Mouse (Mus musculus) urinary bladder, postnatal 10 days (tissue): Measurements from ENCODE around the gene Lysmd1.
"Not testable (repeated sequence)": the region's sequence is repeated elsewhere in the genome, so short reads cannot be mapped to it uniquely, and the experiment has no call there.

ENCODE experiments used
- DNase-seq: peaks from one replicate; pipeline ENCODE4 v3.0.0; 2022; ENCODE audit warnings: low spot score

The Lysmd1 gene

DNA sequence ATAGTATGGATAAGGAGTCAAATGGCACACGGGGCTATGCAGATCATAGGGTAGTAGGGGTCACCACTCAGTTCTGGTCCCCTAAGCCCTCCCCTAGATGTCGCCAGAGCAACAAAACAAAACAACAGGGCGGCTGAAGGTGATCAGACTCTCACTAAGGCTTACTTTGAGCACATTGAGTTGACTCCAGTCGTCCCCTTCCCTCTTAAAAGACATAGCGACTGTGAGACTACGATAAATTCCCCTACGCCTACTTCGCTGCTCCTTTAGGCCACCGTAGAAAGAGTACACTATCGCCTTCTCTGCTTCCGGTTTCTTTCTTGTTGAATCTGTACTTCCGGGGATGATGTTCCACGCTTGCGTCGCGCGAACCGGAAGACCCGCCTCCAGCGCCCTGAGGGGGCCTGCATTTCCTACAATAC, at the start of gene Lysmd1, which contains the start of gene Scnm1:
Lysmd1 (plus strand) TSS at position 409 of the 422 bp plus-strand sequence.
Scnm1 (minus strand) TSS at position 332 of the 422 bp plus-strand sequence.
- DNase-seq = no peak

DNA sequence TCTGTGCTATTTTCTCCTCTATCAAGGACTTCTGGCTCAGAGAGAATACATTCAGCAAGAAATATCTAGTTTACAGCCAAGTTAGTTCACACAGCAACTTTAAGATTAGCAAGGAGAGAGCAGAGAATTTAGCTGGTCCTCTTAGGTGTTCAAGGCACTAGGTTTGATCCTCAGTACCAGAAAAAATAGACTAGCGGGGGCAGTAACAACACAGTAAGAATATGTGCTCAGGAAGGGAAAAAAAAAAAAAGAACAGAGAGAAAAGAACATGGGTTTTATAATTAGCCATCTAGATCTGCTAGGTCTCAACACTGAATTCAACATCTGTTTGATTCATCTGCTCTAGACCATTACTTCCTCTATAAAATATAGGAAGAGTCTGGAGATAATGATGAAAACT, 45.8 kb upstream of the Lysmd1 start:
- no peak for DNase-seq

DNA sequence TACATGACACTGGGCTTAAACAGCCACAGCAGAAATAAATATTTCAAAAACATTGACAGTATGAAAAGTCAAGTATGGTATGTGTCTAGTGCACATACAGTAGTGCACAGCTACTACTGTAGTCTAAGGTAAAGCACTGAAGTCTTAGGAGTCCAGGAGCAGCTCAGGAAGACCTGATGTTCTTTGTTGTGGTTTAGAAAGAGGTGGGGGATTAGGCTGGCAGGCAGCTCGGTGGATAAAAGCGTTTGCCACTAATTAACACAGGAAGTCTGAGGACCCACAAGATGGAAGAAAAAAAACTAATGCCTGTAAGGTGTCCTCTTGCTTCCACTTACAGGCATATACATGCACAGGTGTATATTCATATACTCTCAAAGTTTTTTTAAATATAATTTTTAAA, 33.0 kb upstream of the Lysmd1 start:
- DNase-seq = no peak

DNA sequence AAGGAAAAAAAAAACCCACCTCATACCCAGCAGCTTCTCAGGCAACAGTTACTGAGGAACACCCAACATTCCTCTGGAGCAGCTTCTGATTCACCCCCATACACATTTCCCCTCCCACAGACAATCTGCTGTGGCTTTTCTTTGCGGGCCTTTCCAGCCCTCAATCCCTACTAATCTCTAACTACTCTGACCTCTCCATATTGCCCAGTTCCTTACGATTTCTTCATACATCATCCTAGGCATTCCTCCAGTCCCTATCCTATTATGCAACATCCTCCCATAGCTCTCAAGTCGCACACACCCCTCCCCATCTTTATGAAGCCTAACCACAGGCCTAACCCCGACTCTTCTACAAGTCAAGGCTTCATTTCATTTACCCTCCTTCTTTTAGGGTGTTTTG, 28.8 kb upstream of the Lysmd1 start:
- DNase-seq = no peak

DNA sequence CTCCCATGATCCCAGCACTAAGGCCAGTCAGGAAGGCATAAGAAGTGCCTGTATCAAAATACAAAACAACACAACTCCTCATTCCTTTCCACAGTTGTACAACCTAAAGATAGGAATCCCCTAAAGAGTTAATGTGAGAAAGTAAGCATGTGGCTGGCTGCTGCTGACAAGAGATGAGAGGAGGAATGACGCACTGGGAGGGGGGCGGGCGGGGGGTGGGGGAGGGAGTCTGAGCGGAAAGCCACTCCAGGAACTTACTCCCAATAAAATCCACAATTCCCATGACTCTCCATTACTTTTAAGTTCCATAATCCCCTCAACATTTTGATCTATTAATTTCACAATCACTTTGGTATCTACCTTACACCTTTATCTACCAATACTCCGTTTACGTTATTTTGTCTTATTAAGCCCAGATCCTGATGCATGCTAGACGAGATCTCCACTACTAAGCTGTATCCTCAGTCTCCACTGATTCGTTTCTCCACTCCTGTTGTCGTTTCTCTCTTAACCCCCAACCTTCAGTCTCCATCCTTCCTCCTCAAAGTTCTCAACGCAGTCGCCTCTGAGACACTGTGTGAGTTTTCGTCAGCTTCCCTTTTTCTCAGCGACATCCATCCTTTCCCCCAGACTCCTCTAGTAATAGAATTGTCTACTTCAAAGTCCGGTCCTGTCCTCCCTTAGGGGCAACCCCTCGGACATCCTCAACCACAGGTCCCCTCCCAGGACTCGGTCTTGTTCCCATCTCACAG, 28.1 kb upstream of the Lysmd1 start:
- DNase-seq = no peak

DNA sequence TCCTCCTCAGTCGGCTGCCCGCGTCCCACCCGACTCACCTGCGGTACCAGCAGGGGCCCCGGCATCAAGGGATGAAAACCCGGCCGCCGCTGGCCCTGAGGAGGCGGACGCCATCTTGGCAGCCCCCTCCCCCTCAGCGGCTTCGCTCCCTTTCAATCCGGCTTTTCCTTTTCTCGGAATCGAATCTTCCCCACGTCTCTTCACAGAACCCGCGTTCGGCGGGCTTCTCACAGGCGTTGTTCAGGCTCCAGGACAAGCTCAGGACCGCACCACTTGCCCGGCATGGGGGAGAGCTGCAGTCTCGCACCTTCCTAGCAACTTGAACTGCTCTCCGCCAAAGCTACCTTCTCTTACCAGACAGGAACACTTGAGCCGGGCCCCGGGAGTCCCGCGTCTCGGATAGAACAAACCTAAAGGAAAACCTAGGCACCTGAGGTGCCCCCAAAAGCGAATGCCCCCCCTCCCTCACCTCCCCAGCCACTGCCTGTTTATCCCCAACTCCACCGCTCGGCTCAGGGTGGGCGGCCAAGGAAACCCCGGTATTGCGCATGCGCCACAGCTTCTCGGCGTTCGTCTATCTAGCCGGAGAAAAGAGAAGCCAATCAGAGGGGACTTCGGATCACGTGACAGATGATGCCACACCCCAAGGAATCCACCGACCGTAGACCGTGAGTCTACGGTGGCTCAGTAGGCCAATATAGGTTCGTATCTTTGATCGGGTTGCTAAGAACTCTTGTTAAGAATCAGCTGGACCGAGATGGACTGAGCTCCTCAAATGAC, 27.4 kb upstream of the Lysmd1 start, which contains the start of gene Pip5k1a:
Pip5k1a (minus strand) TSS at position 593 of the 780 bp plus-strand sequence.
- peak; percentile 93 for DNase-seq

DNA sequence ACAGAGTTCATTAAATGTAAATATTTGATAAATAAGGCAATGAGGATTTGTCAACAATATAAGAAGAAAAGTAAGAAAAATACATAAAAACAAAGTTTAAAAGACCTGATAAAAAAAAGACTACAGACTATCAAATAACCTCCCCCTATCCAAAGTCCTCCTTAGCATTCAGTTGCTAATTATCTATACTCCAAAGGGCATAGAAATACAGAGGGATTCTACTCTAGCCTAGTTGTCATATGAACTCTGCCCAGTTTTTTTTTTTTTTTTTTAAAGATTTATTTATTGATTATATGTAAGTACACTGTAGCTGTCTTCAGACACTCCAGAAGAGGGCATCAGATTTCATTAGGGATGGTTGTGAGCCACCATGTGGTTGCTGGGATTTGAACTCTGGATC, 26.6 kb upstream of the Lysmd1 start:
- DNase-seq = not testable (repeated sequence)

DNA sequence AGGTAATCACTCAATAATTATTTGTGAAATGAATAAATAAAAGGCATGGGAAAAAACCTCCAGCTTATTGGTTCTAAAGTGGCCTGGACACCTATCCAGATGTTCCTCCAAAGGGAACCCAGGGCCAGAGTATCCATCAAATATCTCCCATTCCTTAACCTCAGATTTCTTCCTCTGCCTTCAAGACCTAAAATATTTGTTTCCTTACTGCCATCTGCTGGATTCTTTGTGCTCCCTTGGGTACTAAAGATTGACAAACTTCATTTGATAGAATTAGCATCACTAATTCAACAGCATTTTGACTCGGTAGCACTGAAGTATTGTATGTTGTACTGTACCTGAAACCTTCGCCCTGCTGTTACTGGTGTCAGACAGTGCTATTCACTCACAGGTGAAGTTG, 26.0 kb upstream of the Lysmd1 start:
- no peak for DNase-seq

DNA sequence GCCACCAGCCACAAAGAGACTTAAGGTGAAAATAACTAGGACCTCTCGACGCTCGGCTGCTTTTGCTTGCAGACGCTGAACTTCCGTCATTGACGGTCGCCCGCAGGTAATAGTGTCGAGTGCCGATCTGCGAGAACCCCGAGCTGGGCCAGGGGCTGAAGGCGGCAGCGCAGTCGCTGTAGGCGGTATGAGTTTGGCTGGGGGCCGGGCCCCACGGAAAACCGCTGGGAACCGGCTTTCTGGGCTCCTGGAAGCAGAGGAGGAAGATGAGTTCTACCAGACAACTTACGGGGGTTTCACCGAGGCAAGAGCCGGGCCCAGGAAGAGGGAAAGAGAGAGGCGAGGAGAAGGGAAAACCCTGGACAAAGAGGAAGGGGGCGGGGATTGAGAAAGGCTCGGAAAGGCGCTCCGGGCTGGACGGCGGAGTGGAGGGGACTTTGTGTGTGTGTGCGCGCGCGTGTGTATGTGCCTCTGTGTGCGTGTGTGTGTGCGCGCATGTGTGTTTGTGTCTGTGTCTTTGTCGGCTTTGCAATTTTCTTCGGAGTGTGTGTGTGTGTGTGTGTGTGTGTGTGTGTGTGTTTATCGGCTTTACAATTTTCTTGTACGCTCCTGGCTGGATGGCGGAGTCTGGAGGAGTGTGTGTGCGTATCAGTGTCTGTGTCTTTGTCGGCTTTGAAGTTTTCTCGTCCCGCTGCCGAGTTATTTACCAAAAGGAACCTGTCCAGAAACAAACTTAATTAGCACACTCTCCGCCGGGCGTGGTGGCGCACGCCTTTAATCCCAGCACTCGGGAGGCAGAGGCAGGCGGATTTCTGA, 22.8 kb upstream of the Lysmd1 start, which contains the start of gene Vps72:
Vps72 (plus strand) TSS at position 112 of the 816 bp plus-strand sequence.
- peak; percentile 61 for DNase-seq

DNA sequence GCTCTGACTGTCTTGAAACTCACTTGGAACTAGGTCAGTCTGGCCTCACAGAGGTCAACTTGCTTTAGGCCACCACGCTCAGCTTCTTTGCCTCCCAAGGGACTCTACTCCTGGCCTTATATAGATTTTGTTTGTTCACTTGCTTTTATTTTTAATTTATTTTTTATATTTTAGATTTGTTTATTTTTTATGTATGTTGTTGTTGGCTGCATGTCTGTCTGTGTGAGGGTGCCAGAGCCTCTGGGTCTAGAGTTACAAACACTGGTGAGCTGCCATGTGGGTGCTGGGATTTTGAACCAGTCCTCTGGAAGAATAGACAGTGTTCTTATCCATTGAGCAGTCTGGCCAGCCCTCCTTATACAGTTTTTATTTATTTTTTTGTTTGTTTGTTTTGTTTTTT, 21.1 kb upstream of the Lysmd1 start:
- no peak for DNase-seq

DNA sequence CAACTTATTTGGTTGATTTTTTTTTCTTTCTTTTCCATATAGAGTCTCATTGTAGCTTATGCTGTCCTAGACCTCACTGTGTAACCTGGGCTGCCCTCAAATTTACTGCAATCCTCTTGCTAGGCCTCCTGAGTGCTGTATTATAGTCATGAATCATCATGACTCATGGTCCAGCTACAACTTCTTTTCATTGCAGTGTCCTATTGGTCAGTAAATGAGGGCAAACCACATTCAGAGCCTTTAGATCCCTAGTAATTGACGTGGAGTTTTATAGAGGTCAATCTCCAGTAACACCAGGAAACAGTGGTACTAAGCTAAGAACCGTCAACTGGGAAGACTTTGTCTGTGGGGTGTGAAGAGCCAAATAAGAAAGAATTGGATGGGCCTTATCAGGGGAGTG, 16.1 kb upstream of the Lysmd1 start:
- no peak for DNase-seq

DNA sequence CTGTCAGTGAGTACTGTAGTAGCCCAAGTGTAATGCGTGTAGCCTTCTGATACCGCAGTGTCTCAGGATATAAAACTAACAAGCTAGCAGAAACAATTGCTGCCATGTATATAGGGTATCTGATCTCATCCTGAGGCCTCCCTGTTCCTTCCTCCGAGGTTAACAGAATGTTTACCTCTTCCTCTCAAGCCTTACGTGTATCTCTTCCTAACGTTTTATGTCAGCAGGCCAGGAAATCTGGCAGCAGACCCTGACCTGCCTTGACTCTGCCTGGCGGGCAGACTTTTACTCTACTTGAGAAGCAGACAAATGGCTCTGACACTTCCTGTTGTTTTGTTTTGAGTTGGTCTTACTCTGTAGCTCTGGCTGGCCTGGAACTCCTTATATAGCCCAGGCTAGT, 12.3 kb upstream of the Lysmd1 start:
- no peak for DNase-seq

DNA sequence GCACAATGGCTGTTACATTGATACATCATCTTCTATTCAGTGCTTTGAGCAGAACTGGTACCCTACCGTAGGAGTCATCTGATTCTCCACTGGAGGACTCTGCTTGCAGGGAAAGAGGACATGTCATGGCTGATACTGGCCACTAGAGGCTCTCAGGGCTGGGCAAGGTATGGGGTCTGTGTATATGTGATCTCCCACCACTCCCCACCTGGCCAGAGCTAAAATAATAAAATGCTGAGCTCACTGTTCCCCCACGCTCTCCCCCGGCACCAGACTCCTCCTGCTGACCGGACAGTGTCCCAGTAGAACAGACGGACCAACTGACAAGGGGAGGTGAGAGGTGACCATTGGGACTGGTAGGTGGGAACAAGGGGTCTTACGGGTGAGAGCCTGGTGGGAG, 9.6 kb upstream of the Lysmd1 start, which contains the start of gene Tmod4:
Tmod4 (plus strand) TSS at position 231 of the 400 bp plus-strand sequence.
- DNase-seq = no peak

DNA sequence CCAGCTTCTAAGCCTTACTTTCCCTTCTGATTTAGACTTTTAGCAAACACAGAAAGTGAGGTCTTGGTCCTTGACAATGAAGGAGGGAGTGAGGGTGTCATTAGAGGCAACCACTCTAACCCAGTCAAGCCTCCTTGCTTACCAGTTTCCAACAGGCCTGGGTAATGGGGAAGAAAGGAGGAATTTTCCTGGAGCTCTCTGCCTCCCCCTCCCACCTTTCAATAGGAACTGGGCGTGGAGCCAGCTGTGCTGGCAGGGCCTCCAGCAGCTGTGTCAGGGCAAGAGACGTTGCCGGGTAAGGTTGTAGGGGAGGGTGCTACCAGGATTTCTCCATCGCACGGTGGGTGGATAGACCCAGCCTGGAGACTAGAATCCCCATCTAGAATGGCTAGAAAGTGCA, 8.9 kb upstream of the Lysmd1 start:
- no peak for DNase-seq

DNA sequence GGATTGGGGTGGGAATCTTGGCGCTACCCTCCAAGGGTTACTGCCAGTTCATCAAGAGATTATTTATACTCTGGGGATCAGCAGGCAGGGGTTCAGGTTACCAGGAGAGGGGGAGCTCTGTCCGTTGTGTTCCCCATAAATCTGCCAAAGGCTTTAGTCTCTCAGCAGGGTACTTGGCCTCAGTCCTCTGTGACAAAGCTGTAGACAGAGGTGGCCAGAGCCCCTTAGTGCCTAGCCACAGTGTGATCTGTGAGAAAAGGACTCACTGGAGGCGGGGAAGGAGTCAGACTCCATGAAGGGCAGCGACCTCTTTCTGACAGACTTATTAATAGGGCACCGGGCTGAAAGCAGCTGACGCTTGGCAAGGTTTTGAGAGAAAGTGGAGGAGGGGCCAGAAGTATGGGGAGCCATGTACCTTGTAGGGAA, 4.6 kb upstream of the Lysmd1 start:
- no peak for DNase-seq

DNA sequence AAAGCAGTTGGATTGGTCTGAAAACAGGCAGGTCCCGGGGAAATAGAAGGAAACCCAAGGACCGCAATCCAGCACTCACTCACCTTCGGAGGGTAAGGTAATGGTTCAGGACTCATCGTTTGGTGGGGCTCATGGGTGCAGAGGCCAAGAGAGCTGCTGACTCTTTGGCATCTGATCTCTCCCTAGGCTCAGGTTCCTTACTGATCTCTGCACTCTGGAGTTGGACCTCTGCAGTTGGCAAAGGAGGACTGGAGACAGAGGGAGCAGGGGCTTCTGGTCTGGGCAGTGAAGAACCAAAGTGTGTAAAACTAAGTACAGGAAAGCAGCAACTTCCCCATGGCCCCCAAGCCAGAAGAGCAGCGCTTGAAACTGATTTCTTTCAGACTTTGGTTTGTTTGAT, 3.8 kb upstream of the Lysmd1 start:
- no peak for DNase-seq

DNA sequence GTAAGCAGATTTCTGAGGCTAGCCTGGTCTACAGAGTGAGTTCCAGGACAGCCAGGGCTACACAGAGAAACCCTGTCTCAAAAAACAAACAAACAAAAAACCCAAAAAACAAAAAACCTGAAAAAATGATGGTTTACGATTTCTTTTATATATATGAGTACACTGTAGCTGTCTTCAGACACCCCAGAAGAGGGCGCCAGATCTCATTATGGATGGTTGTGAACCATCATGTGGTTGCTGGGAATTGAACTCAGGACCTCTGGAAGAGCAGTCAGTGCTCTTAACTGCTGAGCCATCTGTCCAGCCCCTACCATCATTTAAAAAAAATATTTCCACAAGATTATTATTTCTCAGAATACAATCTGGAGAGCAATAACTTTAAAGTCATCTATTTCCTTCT, 1.5 kb upstream of the Lysmd1 start:
- DNase-seq = not testable (repeated sequence)

DNA sequence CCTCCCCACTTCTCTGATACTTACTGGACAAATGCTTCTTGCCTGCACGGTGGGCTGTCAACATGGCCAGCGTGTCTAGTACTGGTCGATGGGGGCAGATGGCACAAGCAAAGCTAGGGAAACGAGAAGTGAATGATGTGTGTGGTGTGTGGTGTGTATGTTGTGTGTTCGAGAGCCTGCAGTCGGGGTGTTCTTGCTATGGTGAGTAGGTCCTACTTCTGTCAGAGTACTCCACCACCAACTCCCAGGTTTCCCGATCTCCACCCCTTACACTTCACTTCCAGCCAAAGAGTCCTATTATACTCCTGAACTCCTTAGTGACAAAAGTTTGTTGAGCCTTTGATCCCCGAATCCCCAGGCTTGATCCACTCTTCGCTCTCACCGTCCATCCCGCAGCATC, 712 bp upstream of the Lysmd1 start:
- no peak for DNase-seq

DNA sequence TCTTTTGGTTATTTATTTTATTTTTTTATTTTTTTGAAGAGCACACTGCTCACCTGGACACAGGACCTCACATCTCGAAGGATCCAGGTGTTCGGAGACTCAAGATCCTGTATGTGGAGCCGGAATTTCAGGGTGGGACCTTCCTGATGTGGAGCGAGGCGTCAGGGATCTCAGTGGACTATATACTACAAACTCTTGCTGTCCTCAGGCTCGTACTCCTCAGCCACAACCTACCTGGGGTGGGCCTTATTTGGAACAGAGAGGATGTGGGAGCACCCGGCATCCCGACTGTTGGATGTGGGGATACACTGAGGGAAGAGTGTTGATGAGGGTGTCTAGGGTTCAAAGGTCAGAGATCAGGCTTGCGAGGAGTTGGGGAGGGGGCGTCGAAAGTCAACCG, 245 bp downstream of the Lysmd1 start:
- not testable (repeated sequence) for DNase-seq

DNA sequence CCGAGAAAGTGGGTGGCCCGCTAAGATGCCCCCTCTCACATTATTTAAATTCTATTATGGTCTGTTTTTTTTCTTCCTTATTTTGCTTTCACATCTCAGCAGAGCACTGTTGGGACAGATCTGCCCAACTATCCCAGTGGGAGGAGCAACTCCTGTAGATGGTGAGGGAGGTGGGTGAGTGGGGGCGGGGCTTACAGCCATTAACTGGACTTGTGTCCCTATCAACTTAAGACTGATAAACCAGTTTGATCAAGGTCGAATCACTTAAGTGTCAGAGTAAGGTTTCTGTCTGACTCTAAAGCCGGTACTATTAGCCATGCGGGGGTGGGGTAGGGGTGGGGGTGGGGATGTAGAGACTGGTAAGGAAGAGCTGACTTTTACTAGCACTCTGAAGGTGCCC, 1.1 kb downstream of the Lysmd1 start:
- no peak for DNase-seq

DNA sequence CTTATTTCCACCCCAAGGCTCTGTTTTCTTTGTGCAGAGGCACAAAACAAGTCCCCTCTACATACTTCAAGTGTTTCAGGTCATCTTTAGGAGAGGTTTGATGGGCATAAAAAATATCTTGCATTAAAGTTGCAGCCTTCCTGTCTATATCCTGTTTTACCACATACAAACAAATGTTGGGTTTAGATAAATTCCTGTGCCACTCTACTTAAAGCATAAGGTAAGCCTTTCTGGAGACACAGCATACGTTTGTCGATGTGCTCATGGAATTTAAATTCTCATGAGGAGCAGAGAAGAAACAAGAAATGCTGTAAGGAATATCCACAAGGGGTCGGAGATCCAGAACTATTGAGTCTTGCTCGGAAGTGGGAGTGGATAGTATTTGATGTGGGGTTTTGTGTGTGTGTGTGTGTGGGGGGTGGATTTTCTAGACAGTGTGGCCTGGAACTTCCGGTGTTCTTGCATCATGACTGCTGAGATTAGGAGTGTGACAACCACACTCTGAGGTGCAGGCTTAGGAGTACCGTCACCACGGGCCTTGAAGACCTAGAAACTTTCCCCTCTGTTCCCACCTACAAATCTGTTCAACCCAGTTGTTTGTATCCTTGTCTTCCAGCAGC, 1.7 kb downstream of the Lysmd1 start:
- no peak for DNase-seq

DNA sequence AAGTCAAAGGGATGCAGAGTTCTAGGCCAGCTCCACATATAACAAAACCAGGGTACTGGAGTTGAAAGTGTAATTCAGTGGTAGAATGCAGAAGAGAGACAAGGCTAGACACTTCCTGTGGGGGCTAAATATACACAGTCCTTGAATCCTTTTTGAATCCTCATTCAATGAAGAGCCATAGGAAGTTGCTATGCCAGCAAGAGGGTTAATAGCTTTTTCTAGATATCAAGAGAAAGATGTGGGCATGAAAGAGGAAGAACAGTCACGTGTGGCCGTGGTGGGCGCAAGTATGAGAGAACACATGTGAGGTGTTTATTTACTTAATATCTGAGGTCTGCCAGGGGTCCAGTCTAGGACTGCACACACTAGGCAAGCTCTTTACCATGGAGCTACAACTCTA, 2.4 kb downstream of the Lysmd1 start:
- no peak for DNase-seq
